Mouse (Mus musculus) hindbrain, embryonic 13.5 days (tissue): ENCODE data around the gene Tmem176b. TPM values are rescaled to one million over a fixed set of nuclear protein-coding genes. Genes with fewer than 3 reads are reported as not detected.

Experiments
- ATAC-seq: fragments of 200-750 bp; cut with Nextera tagmentation; 2 replicates; pipeline ENCODE4 v1.8.0; 2017; ENCODE audit warnings: moderate TSS enrichment; ENCODE audit not compliant: low FRiP score
- H3K27ac ChIP-seq: fragments of 300-500 bp; sonication (generic); 2 replicates; pipeline ENCODE4 v1.5.1; 2015; ENCODE audit warnings: inconsistent platforms, mild to moderate bottlenecking, moderate library complexity
- H3K27me3 ChIP-seq: fragments of 300-500 bp; sonication (generic); 2 replicates; pipeline ENCODE4 v1.6.1; 2015; ENCODE audit warnings: mild to moderate bottlenecking, inconsistent platforms
- H3K36me3 ChIP-seq: fragments of 300-500 bp; sonication (generic); 2 replicates; pipeline ENCODE4 v1.6.1; 2015; ENCODE audit warnings: mild to moderate bottlenecking, inconsistent platforms
- H3K4me1 ChIP-seq: fragments of 300-500 bp; sonication (generic); replicated peaks from 2 replicates; pipeline ENCODE4 v1.6.1; 2015; ENCODE audit warnings: inconsistent platforms
- H3K4me2 ChIP-seq: fragments of 300-500 bp; sonication (generic); 2 replicates; pipeline ENCODE4 v1.6.1; 2015; ENCODE audit warnings: inconsistent platforms, mild to moderate bottlenecking, moderate library complexity
- H3K4me3 ChIP-seq: fragments of 300-500 bp; sonication (generic); 2 replicates; pipeline ENCODE4 v1.5.1; 2015; ENCODE audit warnings: mild to moderate bottlenecking, inconsistent platforms
- H3K9ac ChIP-seq: fragments of 300-500 bp; sonication (generic); 2 replicates; pipeline ENCODE4 v1.6.1; 2015; ENCODE audit warnings: mild to moderate bottlenecking, inconsistent platforms
- H3K9me3 ChIP-seq: fragments of 300-500 bp; sonication (generic); 2 replicates; pipeline ENCODE4 v1.6.1; 2016; ENCODE audit warnings: inconsistent platforms
- WGBS: fragments of 180-500 bp; shearing (Covaris S2); methylation state at CpG from one replicate; pipeline ENCODE4 v1.1.7; 2015; 5-methylcytosine and 5-hydroxymethylcytosine counted together
- polyA plus RNA-seq: library from polyadenylated mRNA; unstranded; fragments of >200 nt; fragmentation: Nextera tagmentation; extraction: Ambion mirVana; gene quantifications from 2 replicates; pipeline ENCODE4 v1.2.1, GENCODE M21; 2015

Gene Tmem176b
- polyA plus RNA-seq, 1 experiment from 2014 or later = 118 TPM

DNA sequence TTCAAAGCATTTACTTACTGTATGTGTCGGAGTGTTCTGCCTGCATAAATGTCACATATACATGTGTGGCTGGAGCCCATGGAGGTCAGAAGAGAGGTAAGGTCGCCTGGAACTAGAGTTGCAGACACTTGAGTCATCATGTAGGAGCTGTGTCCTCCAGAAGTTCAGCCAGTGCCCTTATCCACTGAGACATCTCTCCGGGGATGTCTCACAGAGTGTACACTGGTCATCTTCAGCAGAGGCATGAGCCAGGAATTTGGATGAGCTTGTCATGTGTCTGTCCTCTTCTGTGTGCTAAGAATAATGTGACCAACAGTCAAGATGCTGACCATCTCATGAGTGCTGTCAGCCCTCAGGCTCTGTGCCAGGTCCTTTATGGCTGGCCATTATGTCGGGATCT, 21.5 kb upstream of the Tmem176b start:
- no peaks in the 10 kb centered on the region for H3K9me3 ChIP-seq
- peaks cover 15% of the 10 kb centered on the region for H3K27me3 ChIP-seq
- H3K27ac ChIP-seq = no peak overlapping the region
- no peak overlapping the region for H3K4me2 ChIP-seq
- H3K9ac ChIP-seq = no peak overlapping the region
- H3K4me1 ChIP-seq = peaks cover 7% of the 10 kb centered on the region
- no peaks in the 10 kb centered on the region for H3K36me3 ChIP-seq
- no peak for ATAC-seq
- H3K4me3 ChIP-seq = no peak overlapping the region
- 91% methylated on average over 4 of the region's 4 CpGs for WGBS

DNA sequence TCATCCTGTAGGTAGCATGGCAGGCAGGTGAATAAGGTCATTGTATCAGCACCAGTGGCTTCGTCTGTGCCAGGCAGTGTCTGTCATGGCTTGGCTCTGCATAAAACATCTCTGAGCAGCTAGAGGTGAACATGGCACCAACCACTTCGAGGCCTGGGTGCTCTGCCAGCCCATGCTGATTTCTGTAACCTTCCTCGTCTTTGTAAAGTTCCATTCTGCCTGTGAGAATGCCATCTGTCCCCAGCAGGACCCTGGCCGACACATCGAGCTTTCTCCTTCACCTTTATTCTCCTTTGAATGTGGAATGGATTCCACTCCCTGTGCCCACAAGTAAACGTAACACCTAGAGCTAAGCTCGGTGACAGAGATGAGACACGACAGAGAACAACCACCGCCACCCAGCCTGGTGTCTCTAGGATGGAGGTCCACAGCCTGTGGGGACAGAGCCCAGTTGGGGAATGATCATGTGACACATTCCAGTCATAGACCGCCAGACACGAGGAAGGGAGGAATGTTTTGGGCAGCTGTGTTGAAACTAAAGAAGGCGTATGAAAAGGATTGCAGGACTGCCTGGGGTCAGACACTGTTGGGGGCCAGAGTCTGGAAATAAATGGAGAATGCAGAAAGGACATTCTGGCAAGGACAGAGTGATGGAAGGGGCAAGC, 20.5 kb upstream of the Tmem176b start:
- no peak overlapping the region for H3K27ac ChIP-seq
- H3K36me3 ChIP-seq = no peaks in the 10 kb centered on the region
- H3K27me3 ChIP-seq = peaks cover 15% of the 10 kb centered on the region
- no peak for ATAC-seq
- no peak overlapping the region for H3K4me2 ChIP-seq
- no peaks in the 10 kb centered on the region for H3K9me3 ChIP-seq
- no peak overlapping the region for H3K4me3 ChIP-seq
- no peak overlapping the region for H3K9ac ChIP-seq
- no peaks in the 10 kb centered on the region for H3K4me1 ChIP-seq
- 66% methylated on average over 12 of the region's 12 CpGs for WGBS

DNA sequence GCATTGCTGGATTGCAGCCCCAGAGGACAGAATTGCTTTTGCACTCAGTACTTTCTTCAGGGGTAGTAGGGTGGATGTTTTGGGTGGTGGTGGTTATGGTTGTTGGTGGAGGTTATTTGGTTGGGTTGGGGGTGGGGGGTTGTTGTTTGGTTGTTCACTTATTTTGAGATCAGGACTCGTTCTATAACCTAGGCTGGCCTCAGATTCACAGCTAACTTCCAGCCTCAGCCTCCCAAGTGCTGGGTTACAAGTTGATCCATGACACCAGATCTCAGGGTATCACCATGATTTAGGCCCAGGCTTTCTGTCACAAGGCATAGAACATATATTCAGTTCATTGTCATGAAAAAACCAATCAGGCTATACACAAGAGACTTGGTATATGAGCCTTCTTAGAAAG, 19.6 kb upstream of the Tmem176b start:
- 82% methylated on average over 1 of the region's 1 CpGs for WGBS
- Histone ChIP-seq H3K4me2 (no peak overlapping the region), H3K4me1 (no peaks in the 10 kb centered on the region), H3K9me3 (no peaks in the 10 kb centered on the region), H3K27me3 (peaks cover 15% of the 10 kb centered on the region), H3K9ac (no peak overlapping the region), H3K27ac (no peak overlapping the region), H3K4me3 (no peak overlapping the region), H3K36me3 (no peaks in the 10 kb centered on the region)
- ATAC-seq = no peak

DNA sequence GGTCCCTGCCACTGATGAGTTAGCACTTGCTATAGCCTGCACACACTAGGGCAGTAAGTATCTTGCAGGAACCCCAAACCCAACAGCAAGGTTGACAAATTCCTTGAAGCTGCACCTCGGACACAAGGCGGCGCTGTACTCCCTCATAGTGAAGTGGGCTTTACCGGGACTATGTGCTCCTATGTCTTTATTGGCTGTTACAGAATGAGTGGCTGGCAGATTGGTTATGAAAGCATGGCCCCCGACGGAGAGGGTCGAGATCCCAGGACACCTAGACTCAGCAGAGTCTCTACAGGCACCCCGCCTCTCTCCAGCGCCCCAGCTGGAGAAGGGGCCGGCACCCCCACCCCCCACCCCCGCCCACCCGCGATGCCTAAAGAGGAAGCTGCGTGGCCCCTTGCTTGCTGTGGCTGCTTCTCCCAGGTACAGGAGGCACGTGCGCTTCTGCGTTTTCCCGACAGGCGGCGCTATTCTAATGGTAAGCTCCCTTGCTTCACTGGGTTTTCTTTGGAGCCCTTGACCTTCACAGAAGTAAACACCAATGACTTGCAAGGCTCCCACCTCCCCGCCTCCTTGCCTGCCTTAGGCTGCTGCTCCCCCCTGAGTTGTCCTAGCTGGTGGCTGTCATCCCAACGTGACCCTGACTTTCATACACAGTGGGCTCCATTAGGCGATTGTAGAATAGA, 19.0 kb upstream of the Tmem176b start:
- peak overlapping the region; percentile 39 for H3K4me2 ChIP-seq
- H3K27me3 ChIP-seq = peaks cover 15% of the 10 kb centered on the region
- 0 out of 2 replicates have a peak, but pooled peaks have one; percentile 54 for ATAC-seq
- H3K9me3 ChIP-seq = no peaks in the 10 kb centered on the region
- no peaks in the 10 kb centered on the region for H3K36me3 ChIP-seq
- no peak overlapping the region for H3K4me3 ChIP-seq
- H3K27ac ChIP-seq = no peak overlapping the region
- 14% methylated on average over 23 of the region's 23 CpGs for WGBS
- 0 out of 2 replicates have a peak overlapping the region, but pooled peaks have one; percentile 29 for H3K9ac ChIP-seq
- H3K4me1 ChIP-seq = no peaks in the 10 kb centered on the region

DNA sequence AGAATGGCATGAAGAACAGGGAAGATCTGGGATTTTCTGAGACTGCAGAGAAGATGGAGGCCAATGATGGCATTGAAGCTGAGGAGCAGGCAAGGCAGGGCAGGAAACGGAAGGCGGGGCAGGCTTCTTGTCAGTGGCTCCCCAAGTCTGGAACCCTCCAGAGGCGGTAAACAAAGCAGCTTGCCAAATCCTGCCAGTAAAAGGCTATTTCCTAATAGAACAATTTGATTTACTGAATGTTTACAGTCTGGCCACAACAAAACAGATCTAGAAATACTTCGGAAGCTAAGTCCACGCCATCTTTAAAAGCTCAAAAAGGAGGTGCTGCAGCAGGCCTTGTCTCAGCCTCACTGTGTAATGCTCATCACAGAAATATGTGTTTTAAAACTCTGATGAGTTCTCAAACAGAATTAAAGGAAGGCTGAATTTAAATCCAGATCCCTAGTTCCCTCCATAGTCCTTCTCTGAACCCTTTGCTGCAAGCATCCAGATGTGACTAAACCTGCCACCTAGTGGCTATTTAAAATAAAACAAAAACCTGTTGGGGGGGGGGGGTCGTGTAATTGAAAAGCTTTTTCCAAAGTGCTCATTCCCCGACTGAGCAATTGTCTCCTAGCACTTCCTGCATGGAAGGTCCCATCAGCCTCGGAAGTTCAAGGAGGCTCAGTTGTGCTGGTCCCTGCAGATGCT, 16.5 kb upstream of the Tmem176b start:
- 0 out of 2 replicates have a peak, but pooled peaks cover 3% of the 10 kb centered on the region for H3K27me3 ChIP-seq
- H3K4me3 ChIP-seq = no peak overlapping the region
- no peaks in the 10 kb centered on the region for H3K4me1 ChIP-seq
- H3K9me3 ChIP-seq = no peaks in the 10 kb centered on the region
- ATAC-seq = no peak
- H3K27ac ChIP-seq = no peak overlapping the region
- no peak overlapping the region for H3K9ac ChIP-seq
- H3K4me2 ChIP-seq = no peak overlapping the region
- WGBS = 57% methylated on average over 8 of the region's 8 CpGs
- H3K36me3 ChIP-seq = no peaks in the 10 kb centered on the region

DNA sequence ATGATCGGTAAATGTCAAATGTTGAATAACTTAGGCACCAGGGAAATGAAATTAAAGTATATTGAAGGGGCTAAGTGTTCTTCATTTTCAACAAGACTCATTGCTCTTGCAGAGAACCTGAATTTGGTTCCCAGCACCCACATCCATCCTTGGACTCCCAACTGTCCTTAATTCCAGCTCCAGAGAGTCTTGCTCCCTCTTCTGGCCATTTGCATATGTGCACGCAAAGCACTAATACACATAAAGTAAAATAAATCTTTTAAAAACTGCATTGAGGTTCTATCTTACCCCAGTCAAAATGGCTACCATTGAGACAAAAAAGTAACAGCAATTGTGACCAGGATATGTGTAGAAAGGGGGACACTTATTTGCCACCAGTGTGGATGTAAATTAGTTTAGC, 12.9 kb upstream of the Tmem176b start:
- no peaks in the 10 kb centered on the region for H3K27me3 ChIP-seq
- H3K9ac ChIP-seq = no peak overlapping the region
- H3K4me2 ChIP-seq = no peak overlapping the region
- no peak overlapping the region for H3K27ac ChIP-seq
- peaks cover 6% of the 10 kb centered on the region for H3K4me1 ChIP-seq
- H3K9me3 ChIP-seq = no peaks in the 10 kb centered on the region
- H3K4me3 ChIP-seq = no peak overlapping the region
- WGBS = 98% methylated on average over 2 of the region's 2 CpGs
- H3K36me3 ChIP-seq = no peaks in the 10 kb centered on the region
- ATAC-seq = no peak

DNA sequence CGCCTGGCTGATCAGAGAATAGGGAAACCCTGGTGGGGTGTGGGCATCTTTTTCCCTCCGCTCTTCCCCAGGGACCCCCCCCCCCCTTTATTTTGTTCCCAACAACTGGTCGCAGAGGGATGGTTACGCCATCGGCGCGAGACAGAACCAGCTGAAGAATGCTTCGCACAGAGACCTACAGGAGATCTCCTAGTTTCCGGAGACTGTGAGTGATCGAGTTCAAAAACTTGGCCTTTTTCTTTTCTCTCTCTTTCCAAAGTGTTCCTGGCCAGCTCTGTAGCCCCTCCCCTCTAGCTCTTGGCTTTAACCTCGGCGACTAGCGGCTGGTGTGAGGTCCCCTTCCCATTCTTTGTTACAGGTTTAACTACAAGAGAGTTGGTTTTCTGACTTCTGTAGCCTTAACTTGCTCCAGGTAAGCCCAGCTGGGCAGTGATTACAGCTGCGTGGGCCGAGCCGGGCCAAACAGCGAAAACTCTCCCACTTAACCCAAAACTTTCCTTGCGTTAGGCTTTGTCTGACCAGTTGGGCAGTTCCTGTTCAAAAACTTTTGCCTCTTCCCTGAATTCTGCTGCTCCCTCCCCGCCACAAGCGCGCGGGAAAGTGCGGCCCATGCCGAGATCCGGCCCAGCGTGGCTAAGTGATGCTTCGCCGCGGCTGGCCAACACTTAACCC, 10.7 kb upstream of the Tmem176b start:
- Histone ChIP-seq H3K36me3 (no peaks in the 10 kb centered on the region), H3K4me3 (peak overlapping the region; percentile 37), H3K9ac (peak overlapping the region; percentile 24; the same call in 1 of the 2 replicates), H3K9me3 (no peaks in the 10 kb centered on the region), H3K27me3 (no peaks in the 10 kb centered on the region), H3K4me1 (peaks cover 6% of the 10 kb centered on the region), H3K27ac (no peak overlapping the region), H3K4me2 (peak overlapping the region; percentile 62)
- ATAC-seq = peak; percentile 32; the same call in 1 of the 2 replicates
- WGBS = 1% methylated on average over 29 of the region's 29 CpGs

GRCm38 (mm10) chr6:48845086-48845485, 3.8 kb upstream of the Tmem176b start:
- H3K4me1 ChIP-seq = peaks cover 26% of the 10 kb centered on the region
- WGBS = 66% methylated on average over 4 of the region's 4 CpGs
- no peaks in the 10 kb centered on the region for H3K9me3 ChIP-seq
- no peak overlapping the region for H3K9ac ChIP-seq
- H3K4me3 ChIP-seq = no peak overlapping the region
- no peak overlapping the region for H3K27ac ChIP-seq
- no peaks in the 10 kb centered on the region for H3K36me3 ChIP-seq
- no peaks in the 10 kb centered on the region for H3K27me3 ChIP-seq
- ATAC-seq = no peak
- H3K4me2 ChIP-seq = no peak overlapping the region

GRCm38 (mm10) chr6:48842111-48842842, 981 bp upstream of the Tmem176b start:
- Histone ChIP-seq H3K36me3 (0 out of 2 replicates have a peak, but pooled peaks cover 3% of the 10 kb centered on the region), H3K4me2 (peak overlapping the region; percentile 59), H3K9ac (peak overlapping the region; percentile 68; the same call in 1 of the 2 replicates), H3K4me1 (peaks cover 47% of the 10 kb centered on the region), H3K27me3 (no peaks in the 10 kb centered on the region), H3K4me3 (no peak overlapping the region), H3K27ac (0 out of 2 replicates have a peak overlapping the region, but pooled peaks have one; percentile 85), H3K9me3 (no peaks in the 10 kb centered on the region)
- 72% methylated on average over 11 of the region's 11 CpGs for WGBS
- ATAC-seq = no peak

DNA sequence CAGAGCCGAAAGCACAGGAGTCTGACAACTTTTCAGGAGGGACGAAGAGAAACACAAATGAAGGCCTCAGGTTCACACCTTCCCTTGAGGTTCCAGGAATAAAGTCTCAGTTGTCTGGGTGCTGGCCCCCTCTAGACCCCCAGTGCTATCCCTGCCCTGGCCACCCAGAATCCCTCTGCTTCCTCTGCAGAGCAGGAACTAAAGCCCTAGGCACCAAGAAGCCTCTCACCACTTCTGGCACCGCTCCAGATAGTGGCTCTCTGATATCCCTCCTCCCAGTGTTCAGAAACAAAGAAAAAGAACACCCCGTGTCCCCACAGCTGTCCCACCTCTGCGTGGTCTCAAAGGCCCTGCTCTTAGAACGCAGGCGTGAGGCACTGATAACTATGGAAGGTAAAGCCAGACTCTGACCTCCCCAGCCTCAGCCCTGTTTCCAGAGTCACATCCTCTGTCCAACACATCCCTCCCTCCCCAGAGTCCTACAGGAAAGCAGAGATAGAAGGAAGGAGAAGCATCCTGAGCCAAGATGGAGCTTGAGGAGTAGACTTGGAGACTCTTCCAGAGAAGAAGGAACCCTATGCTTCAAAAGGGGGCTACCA, 826 bp downstream of the Tmem176b start, which contains the start of gene Tmem176a:
Gene Tmem176a (plus strand): TSS at position 549 of the 599 bp plus-strand sequence.
- peaks cover 10% of the 10 kb centered on the region; the same call in 1 of the 2 replicates for H3K36me3 ChIP-seq
- no peaks in the 10 kb centered on the region for H3K27me3 ChIP-seq
- H3K4me1 ChIP-seq = peaks cover 47% of the 10 kb centered on the region
- H3K4me3 ChIP-seq = peak within 1 kb of the TSS; percentile 38
- H3K9ac ChIP-seq = peak within 1 kb of the TSS; percentile 68
- peak within 1 kb of the TSS; percentile 59 for H3K4me2 ChIP-seq
- 36% methylated on average over 7 of the region's 7 CpGs for WGBS
- no peaks in the 10 kb centered on the region for H3K9me3 ChIP-seq
- ATAC-seq = peak; percentile 57
- peak within 1 kb of the TSS; percentile 85 for H3K27ac ChIP-seq
